Mouse (Mus musculus): ENCODE measurements around the gene Il11ra1.

The Il11ra1 gene

DNA sequence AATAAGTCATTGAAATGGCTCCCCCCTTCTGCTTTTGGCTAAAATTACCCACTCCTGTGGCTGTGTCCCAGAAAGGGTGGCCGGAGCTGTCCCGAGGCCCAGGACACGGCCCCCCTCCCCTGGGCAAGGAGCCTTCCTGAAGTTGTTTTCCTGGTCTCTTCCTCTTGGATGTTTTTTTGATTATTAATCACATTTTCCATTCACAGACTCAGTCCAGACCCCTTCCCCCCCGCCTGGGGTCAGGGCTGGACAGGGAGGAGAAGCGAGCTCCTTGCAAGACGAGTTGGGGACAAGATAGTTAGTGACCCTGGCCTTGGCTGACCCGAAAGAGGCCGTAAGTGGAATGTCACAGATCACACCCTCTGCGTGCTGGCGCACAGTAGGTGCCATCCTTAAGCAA, at the start of gene Il11ra1:
TSS of gene Il11ra1 (plus strand) at position 207 of the 400 bp plus-strand sequence.
- DNase-seq = peak in 1 of 2 experiments; percentile 1

DNA sequence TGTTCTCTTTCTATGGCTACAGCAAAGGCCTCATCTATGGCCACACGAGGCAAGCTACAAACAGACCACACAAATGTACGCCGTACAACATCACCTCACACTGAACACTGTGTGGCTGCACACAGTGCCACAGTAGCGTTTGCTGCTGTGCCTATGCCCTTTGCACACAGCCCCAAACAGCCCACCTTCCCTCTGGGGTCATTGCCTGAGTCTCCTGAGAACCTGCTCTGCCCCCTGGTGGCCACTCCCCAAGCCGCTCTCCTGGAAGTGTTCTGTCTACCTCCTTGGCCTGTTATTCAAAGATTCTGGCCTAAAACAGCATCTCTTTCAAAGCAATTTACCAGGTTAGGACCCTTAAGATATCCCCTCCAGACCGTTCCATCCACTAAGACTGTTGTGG, 46.5 kb upstream of the Il11ra1 start:
- DNase-seq = peak; percentile 93 to 95

DNA sequence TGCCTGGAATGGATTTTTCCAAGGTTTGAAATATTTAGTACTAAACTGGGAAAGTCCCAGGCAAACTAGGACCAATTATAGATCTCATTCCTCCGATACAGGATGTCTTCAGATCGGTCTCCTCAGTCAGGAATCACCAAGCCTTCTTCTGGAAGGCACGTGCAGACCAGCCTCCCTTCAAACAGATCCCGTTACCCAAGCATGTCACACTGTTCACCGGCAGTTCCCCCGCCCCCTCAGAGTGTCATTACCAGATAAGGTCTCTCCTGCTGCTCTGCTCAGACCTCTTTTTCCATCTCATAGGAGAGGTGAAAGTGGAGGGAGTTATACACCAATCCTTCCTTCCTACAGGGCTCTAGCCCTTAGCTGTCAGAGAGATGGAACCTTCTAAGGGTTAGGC, 46.1 kb upstream of the Il11ra1 start:
- no peak for DNase-seq

DNA sequence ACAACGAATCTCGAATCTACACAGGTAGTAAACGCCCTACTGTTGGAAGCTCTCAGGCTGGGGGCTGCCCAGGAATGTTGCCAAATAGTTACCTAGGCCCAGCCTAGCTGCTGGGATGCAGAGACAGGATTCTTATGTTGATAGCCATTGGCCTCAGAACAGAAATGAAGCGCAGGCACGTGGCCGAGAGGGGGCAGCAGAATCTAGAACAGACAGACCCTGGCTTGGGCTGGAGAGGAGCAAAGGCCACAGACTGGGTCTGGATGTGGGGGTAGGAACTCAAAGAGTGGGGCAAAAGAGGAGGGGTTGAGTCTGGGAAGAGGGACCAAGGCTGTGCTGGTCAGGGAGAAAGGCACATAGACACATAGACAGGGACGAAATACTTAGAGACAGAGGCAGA, 45.6 kb upstream of the Il11ra1 start:
- DNase-seq = peak; percentile 90 to 91

DNA sequence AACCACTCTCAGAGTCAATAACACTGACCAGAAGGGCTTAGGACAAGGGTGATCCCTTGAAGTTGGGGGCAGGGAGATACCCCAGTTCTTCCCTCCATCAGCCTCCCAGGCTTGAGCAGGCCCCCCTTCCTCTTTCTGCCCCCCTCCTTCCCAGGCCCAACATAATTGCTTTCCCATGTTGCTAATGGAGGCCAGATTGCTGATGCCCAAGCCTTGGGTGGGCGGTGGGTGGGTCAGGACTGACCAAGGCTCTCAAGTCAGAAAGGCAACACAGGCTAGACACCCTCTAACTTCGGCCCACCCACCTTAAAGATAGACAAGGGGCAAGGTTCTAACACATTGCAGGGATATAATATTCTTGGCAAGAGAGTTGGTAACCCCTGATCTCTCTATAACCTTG, 44.3 kb upstream of the Il11ra1 start:
- DNase-seq = no peak

DNA sequence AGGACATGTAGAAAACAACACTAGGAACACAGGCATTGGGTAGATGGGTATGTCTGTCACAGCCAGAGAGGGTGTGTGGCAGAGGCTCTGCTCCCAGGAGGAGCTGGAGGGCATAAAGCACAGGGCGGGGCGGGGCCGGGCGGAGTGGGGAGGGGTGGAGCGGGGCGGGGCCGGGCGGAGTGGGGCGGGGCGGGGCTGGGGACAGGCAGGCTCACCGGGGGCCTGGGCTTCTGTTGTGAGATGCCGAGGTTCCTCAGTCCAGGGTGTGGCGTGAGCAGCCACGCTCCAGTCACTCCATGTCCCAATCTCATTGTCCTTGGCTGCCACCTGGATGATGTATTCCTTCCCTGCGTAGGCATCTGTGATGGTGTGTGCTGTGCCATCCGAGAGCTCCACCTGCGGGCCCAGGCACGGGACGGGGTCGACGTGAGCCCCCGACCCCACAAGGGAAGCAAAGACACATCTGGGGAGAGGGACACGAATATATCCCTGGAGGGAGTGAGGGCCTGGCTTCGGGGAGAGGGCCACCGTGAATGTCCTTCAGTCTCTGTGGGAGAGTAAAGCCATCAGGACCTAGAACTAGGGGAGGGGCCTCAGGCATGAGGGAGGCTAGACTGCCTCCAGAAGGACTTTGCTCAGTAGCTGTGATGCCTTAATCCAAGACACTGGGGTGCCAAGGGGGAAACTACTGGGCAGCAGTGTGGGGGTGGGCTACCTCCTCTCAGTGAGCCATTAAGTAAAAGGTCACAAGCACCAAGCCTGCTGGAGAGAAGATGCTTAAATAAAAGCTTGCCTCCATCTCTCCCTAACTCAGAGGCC, 41.0 kb upstream of the Il11ra1 start:
- no peak for DNase-seq

DNA sequence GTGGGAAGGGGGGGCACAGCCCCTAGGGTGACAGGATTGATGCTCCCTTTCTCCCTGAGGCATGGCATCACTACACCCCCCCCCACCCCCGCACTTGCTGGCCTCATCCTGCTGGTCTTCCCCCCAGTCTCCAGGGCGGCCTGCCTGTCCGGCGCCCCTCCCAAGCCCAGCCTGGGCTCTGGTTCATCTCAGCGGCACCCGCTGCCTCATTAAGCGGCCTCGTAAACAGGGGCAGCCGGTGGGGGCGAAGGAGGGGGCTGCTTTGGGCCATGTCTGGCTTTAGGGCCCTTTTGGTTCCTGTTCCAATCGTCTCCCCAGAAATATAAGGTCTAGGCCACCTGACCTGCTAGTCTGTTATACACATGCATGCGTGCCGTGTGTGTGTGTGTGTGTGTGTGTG, 40.2 kb upstream of the Il11ra1 start:
- no peak for DNase-seq

DNA sequence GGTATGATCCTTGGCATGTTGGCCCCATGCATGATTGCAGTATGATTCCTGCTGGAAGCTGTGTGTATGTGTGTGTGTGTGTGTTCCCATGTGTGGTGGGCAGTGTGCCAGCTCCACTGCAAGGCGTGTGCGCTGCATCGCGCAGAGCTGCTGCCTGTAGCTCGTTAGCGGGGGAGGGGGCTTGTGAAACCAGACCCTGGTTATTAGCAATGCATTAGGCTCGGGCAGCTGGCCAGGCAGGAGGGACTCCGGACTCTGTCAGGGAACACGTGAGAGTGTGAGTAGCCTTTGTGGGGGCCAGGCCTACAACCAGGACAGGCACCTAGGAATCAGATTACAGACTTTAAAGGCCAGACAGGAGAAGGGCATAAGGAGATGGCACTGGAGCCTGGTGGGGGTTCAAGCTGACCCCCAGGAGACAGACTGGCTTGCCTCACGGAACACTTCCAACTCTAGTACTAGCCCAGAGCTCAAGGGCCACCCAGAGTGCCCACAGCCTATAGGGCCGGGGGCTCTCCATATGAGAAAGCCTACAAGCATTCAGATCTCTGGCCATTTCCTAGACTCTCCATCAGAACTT, 38.8 kb upstream of the Il11ra1 start:
- peak; percentile 59 to 65 for DNase-seq

DNA sequence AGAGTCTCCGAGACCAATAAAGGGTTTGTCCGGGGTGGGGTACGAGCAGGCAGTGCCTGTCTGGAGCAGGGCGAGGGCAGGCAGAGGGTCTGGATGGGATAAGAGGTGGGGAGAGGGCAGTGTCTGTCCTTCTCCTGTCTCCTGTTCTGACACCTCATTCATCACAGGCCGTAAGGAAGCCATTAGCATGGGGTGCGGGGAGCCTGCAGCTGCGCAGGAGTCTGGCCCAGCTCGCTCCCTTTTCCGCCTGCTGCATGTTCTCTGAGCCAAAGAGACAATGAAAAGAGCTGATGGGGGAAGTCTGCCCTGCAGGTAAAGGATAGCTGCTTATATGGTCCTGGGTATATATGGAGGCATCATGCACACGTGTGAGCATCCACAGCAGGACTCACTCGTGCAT, 37.1 kb upstream of the Il11ra1 start:
- DNase-seq = no peak

DNA sequence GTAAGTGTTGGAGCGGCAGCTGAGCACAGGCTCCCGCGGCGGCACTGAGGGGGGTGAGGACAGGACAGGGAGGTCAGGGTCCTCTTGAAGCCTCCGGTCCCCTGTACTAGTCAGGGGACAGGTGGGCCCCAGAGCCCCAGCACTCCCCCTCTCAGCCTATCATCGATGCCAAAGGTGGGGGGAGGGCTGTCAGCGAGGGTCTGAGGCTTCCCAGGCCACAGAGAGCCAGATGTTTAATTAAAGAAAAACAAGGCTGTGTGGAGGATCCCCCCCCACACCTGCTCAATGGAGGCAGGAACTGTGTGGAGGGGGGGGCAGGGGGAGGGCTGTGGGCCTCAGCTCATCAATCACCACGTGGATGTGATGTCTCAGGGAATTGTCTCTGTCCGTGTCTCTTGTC, 36.2 kb upstream of the Il11ra1 start:
- no peak for DNase-seq

DNA sequence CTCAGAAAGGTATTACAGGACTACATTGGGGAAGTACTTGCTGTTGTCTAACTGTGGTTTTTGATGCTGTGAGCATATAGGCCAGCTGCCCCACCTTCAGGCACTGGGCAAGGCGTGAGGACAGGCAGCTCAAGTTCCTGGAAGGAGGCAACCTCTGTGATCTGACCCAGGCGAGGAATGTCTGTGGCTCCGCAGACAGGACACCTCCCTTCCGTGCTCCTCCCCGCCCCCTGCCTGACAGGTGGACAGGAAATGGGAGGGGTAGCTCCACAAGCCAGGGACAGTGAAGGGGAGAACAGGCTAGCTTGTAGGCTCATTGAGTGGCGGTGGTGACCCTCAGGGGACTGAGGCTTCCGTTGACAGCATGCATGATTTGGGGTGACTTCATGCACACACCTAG, 35.3 kb upstream of the Il11ra1 start:
- DNase-seq = no peak

DNA sequence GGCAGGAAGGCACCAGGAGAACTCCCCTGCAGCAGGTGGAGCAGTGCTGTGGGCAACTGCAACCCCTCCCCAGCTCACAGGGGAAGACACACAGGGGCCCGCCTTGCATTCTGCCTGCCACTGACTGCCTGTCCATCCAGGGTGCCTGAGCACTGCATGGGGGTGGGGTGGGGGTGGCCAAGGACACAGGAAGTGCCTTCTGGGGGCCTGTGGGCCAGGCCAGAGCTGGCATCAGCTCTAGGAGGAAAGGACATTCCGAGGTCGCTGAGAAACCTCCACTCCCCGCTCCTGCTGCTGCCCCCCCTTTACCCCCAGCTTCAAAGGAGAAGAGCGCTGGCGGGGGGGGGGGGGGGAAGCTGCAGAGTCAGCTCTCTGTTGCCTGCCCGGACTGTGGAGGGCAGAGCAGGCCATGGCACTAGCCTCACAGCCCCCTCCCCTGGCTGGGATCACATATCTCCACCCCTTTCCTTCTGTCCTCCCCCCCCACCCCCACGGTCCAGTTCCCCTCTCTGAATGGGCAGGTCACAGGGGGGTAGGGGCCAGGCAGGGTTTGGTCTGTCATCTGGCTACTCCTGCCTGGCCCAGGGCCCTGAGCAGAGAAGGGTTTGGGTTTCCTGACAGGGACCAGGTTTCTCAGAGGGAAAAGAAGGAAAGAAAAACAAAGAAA, 34.6 kb upstream of the Il11ra1 start:
- no peak for DNase-seq

DNA sequence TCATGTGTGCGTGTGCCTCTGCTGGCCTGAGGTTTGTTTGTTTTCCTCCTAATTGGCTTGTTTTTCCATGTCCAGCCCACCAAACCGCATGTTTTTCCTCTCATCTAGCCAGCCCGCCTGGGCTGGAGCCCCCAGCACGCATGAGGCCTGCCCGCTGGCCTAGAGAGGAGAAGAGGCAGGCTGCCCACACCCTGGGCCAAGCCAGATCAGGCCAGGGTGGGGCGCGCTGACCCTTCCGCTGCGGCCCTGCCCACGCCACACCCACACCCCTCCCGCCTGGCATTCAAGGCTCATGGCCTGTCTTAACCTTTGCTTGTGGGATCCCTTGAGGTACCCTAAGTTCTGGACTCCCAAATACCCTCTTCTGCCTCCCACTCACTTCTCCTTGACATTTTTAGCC, 33.1 kb upstream of the Il11ra1 start:
- DNase-seq = no peak

DNA sequence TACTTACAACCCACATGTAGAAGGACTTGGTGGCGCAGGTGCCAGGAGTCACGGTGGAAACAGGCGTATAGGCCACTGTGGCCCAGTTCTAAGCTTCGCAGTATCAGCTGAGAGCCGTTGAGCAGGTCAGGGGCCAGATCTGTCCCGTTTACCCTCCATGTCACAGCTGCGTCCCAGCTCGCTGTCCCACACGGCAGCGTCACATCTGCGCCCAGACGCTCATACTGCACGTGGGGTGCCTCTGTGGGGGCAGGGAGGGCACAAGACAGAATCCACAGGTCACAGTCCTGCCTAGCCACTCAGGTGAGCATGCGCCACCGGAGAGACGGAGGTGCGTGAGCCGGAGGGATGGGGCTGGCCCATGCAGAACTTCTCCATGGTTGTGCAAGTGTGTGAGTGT, 29.0 kb upstream of the Il11ra1 start:
- DNase-seq = no peak

DNA sequence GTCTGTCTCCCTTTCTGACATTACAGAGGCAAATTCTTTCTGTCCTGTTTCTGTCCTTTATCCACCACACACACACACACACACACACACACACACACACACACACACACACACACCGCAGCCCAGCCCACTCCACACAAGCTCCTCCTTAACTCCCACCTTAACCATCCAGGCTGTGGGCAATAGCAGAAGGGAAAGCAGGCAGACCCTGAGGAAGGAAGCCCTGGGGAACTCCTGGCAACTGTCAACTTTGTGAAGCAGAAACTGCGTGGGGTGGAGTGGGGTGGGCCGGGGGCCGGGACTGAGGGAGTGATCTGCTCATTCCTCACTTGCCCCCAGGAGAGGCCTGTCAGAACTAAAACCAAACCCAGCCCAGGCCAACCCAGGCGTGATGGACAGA, 28.3 kb upstream of the Il11ra1 start:
- no peak for DNase-seq

DNA sequence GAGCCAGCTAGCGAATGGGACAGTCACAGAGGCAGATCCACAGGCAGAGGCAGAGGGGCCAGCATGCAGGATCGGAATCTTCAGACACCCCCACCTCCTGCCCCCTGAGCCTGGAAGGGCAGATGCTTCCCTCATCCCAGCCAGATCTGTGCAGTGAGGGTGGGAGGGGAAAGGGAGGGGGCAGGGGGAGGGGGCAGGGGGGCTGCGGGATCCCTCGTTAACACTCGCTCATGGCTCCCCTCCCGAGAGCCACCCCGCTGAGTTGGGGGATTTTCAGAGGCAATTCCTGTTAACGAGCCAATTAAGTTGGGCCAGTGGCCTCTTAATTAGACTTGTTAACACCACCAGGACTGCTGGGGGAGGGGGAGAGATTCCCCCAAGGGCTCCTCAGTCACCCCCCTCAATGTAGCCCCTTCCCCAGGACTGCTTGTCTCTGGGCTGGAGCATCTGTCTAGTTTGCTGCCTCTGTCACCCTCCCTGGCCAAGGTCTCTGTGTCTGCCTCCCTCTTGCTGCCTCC, 27.8 kb upstream of the Il11ra1 start:
- DNase-seq = peak; percentile 52 to 54

DNA sequence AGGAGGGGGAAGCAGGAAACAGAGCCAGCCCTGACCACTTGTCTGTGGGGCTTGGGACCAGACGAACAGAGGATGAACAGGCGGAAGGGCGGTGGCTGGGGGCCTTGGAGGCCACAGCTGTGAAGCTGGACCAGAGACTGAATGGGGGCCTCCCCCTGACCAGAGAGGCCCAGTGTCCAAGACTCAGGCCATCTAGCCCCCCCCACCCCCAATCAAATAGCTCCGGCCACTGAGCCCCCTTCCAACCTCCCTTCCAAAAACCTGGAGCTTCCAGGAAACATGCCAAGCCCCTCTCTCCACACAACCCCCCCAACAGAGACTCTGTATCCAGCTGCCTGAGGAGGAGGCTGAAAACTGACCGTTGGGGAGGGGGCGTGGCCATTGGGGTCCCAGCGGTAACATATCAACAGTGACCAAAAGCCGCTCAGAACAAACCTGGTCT, 27.2 kb upstream of the Il11ra1 start:
- DNase-seq = peak; percentile 64 to 66

DNA sequence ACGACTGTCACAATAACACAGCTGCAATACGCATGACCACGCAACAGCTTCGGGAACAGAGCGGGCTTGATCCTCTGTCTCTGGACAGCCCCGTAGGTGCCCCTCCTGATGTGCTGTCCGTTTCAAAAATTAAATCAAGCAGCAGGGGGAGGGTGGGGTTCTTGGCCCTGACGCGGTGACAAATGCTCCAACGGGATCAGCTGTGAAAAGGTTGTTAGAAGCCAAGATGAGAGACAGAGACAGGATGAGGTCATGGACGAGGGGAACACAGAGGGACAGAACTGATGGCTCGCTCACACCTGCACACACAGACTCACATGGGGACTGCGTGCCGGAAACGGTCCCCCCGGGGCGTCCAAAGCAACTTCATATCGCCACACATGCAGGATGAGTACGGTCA, 26.6 kb upstream of the Il11ra1 start:
- peak; percentile 65 for DNase-seq

DNA sequence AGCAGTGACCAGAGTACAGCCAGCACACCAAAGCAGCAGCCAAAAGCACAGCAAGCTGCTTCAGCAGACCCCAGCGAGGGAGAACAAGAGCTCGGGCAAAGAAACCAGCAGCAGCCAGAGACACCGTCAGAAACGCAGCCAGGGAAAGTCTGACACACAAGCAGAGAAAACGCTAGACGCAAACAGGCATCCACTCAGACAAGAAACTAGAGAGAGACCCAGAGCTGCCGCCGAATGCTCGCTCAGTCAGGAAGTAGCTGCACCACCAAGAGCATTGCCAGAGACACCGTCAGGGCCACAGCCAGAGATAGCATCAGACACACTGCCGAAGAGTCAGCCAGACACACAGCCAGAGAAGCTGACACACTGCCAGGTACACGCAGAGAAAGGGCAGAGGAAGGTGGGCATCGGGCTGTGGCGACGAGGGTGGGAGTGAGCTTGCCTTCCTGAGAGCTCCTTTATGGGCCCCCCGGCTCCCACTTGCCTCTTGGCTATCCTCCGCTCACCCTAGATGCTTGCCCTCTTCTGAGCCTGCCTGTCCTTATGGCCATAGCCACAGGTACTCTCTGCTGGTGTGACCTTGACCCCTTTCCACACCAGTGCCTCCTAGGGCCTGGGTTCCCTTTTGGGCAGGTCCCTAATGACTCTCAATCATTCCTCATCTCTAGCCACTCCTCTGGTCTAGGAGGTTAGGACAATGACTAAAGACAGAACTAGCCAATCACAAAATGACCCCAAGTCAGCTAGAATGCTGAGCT, 23.4 kb upstream of the Il11ra1 start:
- peak; percentile 77 to 78 for DNase-seq

DNA sequence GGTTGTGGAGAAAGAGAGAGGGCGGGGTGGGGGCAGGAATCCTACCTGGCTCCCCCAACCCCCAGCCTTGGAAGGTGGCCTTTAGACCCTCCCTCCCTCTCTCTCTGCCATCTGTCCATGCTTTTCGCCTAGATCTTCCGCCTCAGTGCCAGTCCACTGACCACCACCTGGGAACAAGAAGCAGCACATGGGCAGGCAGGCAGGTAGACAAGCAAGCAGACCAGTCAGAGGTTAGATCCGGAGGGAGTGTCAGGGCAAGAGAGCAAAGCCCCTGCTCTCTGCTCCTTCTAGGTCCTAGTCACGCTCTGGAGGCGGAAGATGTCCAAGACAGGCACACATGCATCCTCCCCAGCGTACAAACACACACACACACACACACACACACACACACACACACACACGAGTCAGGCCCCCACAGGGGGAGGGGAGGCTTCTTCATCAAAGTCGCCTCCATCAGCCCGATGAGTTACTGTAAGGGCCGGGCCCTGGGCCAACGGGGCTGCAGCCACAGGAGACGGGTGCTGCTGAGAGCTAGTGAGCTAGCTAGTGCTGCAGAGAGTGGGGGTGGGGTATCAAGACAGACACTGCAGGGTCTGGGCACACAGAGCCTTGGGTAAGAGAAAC, 22.7 kb upstream of the Il11ra1 start:
- DNase-seq = peak; percentile 84 to 90

DNA sequence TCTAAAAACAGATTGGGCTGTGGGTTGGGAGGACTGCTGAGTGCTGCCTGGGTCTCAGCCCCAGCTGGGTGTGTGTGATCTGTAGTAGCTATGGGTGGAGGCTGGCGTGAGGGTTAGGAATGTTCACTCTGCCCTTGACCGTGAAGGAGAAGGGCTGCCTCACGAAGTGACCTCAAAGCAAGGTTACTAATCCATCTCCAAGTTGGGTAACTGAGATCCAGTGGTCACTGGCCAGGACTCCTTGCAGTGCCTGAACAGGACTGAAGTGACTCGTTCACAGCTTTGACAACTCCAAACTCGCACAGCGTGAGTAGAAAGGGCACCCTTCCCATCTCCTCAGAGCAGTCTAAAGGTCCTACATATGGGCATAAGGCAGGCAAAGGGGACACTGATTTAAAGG, 20.9 kb upstream of the Il11ra1 start:
- no peak for DNase-seq

DNA sequence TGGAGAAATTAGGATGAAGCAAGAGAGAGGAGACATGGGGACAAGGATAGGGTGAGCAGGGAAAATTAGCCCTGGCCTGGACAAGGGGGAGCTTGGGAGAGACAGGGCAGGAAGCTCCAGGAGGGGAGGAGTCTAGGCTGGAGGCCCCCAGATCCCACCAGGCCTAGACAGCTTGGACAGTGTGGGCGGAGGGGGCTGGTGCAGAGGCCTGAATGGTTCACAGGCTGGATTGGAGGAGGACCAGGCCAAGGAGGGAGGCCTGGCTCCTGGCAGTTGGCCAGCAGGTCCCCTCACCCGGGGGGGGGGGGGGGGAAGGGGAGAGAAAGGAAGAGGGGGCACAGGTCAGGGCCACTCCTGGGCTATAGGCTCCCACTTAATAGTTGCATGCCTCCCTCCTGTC, 20.5 kb upstream of the Il11ra1 start:
- DNase-seq = no peak

DNA sequence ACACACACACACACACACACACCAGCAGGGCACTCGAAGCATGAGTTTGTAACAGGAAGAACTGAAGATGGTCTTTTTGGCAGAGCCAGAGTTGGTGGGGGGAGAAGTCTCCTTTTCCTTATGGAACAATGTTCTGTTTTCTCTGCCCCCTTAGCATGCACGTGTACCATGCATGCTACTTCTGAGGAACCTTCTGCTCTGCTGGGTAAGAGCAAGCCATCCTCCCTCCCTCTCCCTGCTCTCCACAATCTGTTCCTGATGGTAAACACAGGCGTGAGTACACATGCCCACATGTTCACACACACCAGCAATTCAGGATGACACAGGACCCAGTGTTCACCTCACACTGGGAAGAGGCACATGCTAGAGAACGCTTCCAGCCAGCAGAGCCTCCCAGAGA, 18.6 kb upstream of the Il11ra1 start:
- no peak for DNase-seq

All from cerebellum, postnatal 10 days (tissue).